Mouse (Mus musculus): ENCODE measurements at regions not wholly inside any gene's neighbourhood (a gene's known extent, or its start where the extent isn't known, plus 50 kb on each side); places are given as distances from the start of the nearest gene placed in this dataset.
"Not testable (repeated sequence)": the region's sequence is repeated elsewhere in the genome, so short reads cannot be mapped to it uniquely, and the experiment has no call there.

DNA sequence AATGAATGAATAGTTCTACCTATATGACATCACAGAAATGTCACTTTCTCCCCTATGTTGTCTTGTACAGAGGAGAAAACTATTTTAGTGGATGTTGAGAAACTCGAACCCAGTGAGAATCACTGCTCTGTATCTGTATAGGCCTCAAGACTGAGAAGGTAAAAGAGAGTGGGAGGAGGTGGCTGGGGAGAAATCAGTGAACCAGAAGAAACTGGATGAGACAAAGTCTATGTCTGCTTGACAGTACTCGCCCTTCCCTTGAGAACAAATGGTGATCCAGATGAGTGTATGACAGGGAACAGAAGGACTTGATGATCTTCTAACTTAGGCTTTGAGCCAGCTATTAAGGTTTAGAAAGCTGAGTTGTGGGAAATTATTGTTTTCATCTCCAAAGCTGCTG is 137.2 kb upstream of the Arrdc3 start:
- H3K4me1 ChIP-seq (ENCODE audit: control insufficient read depth in 1 of 2, insufficient read depth in 2 of 2): 0 out of 4 replicates have a peak, but pooled peaks cover 0 to 3% of the 10 kb centered on the region in 2 experiments
- H3K9me3 ChIP-seq (replicated peaks; ENCODE audit: low read length): no peaks in the 10 kb centered on the region
- H3K36me3 ChIP-seq (replicated peaks in 1 of 2; ENCODE audit: control insufficient read depth in 1 of 2, insufficient read depth in 1 of 2, low read length in 1 of 2): no peaks in the 10 kb centered on the region
- H3K27me3 ChIP-seq (replicated peaks): no peaks in the 10 kb centered on the region
- in situ Hi-C loops (cut with MboI; ENCODE audit: low pct_ligation_motif_present, low pct_unique_long_range_greater_than_20kb, low sequenced_read_pairs) (no loop called here), dilution Hi-C loops (cut with MboI; ENCODE audit: extremely low pct_ligation_motif_present, extremely low pct_unique_long_range_greater_than_20kb, low sequenced_read_pairs) (no loop called here)
- no peak for TF ChIP-seq POLR2AphosphoS2 (IDR thresholded peaks at IDR 0.05; ENCODE audit: low read depth, low read length)
- TF ChIP-seq TCF12 (IDR thresholded peaks at IDR 0.05; ENCODE audit: low read depth, low read length): no peak
- TF ChIP-seq PAX5 (IDR thresholded peaks at IDR 0.05; ENCODE audit: low read length): no peak
- no peak for TF ChIP-seq RCOR1 (conservative IDR thresholded peaks at IDR 0.05; ENCODE audit: low read depth, low read length)
- no peak for TF ChIP-seq NRF1 (IDR thresholded peaks at IDR 0.05; ENCODE audit: low read depth, low read length)
- TF ChIP-seq ZMIZ1 (IDR thresholded peaks at IDR 0.05; ENCODE audit: low read depth, low read length): no peak
- no peak for TF ChIP-seq MAZ (IDR thresholded peaks at IDR 0.05; ENCODE audit: low read depth, low read length)
- H3K4me3 ChIP-seq (replicated peaks in 1 of 3; ENCODE audit: low read depth in 2 of 3, low read length in 2 of 3, poor library complexity in 1 of 3): no peak overlapping the region
- no peak for DNase-seq (ENCODE audit: extremely low read depth)
- H3K79me2 ChIP-seq (replicated peaks; ENCODE audit: control insufficient read depth, extremely low read depth, insufficient read depth, poor library complexity, severe bottlenecking): no peaks in the 10 kb centered on the region
- H3K9ac ChIP-seq (ENCODE audit: insufficient read depth, low read depth): no peak overlapping the region
- H3K4me2 ChIP-seq (ENCODE audit: insufficient read depth, low read depth, poor library complexity, severe bottlenecking): no peak overlapping the region
- H3K27ac ChIP-seq (ENCODE audit: insufficient read depth, low read depth): no peak overlapping the region

DNA sequence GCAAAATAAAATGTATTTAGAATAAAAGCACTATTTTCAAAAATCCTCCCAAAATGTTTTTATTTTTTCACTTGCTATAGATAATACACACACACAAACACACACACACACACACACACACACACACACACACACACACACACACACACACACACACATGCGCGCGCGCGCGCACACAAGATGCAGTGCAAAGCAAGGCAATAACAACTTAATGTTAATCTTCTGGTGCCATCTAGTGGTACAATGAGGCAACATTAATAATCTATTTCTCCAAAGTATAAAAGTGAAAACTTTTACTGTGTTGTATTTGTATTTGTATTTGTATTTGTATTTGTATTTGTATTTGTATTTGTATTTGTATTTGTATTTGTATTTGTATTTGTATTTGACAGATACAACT is 136.2 kb upstream of the Arrdc3 start:
- in situ Hi-C loops (cut with MboI; ENCODE audit: low pct_ligation_motif_present, low pct_unique_long_range_greater_than_20kb, low sequenced_read_pairs); H3K27ac ChIP-seq (ENCODE audit: insufficient read depth, low read depth); H3K9me3 ChIP-seq (replicated peaks; ENCODE audit: low read length); H3K4me1 ChIP-seq (ENCODE audit: control insufficient read depth in 1 of 2, insufficient read depth in 2 of 2); H3K36me3 ChIP-seq (replicated peaks in 1 of 2; ENCODE audit: control insufficient read depth in 1 of 2, insufficient read depth in 1 of 2, low read length in 1 of 2); H3K4me3 ChIP-seq (replicated peaks in 1 of 3; ENCODE audit: low read depth in 2 of 3, low read length in 2 of 3, poor library complexity in 1 of 3); H3K27me3 ChIP-seq (replicated peaks); dilution Hi-C loops (cut with MboI; ENCODE audit: extremely low pct_ligation_motif_present, extremely low pct_unique_long_range_greater_than_20kb, low sequenced_read_pairs); H3K9ac ChIP-seq (ENCODE audit: insufficient read depth, low read depth); H3K79me2 ChIP-seq (replicated peaks; ENCODE audit: control insufficient read depth, extremely low read depth, insufficient read depth, poor library complexity, severe bottlenecking); H3K4me2 ChIP-seq (ENCODE audit: insufficient read depth, low read depth, poor library complexity, severe bottlenecking): not testable (repeated sequence)
- peak; percentile 67 for TF ChIP-seq RAD21 (IDR thresholded peaks at IDR 0.05; ENCODE audit: low read depth, low read length)
- peak; percentile 35 for TF ChIP-seq SMC3 (IDR thresholded peaks at IDR 0.05; ENCODE audit: low read depth, low read length)
- peak; percentile 69 for TF ChIP-seq NRF1 (IDR thresholded peaks at IDR 0.05; ENCODE audit: low read depth, low read length)
- peak in 1 of 2 experiments; percentile 61; a peak in 2 of 4 replicates for TF ChIP-seq CTCF (conservative IDR thresholded peaks at IDR 0.05 in 1 of 2, IDR thresholded peaks at IDR 0.05 in 1 of 2; ENCODE audit: low read depth in 2 of 2, low read length in 2 of 2)
- peak; percentile 40 for DNase-seq (ENCODE audit: extremely low read depth)

Measured in CH12.LX (cell line).